Mouse (Mus musculus): Measurements from ENCODE around the gene Hoxa9.

- no peak for TF ChIP-seq CTCF (conservative IDR thresholded peaks at IDR 0.05; ENCODE audit: low read length)
- TF ChIP-seq POU5F1 (IDR thresholded peaks at IDR 0.05; ENCODE audit: borderline replicate concordance, low read length): no peak
- TF ChIP-seq NANOG (IDR thresholded peaks at IDR 0.05; ENCODE audit: borderline replicate concordance, low read length): no peak
These were observed 45.7 kb downstream of the Hoxa9 start for GRCm38 (mm10) chr6:52185222-52185621.
